Mouse (Mus musculus) limb, embryonic 11.5 days (tissue): ENCODE data around the gene Hist1h4j. TPM values are rescaled to one million over a fixed set of nuclear protein-coding genes. Genes with fewer than 3 reads are reported as not detected.
"Not testable (repeated sequence)": the region's sequence is repeated elsewhere in the genome, so short reads cannot be mapped to it uniquely, and the experiment has no call there.

Experiments used
- ATAC-seq: fragments of 200-750 bp; cut with Nextera tagmentation; 2 replicates; pipeline ENCODE4 v1.8.0; 2017; ENCODE audit warnings: low read depth; ENCODE audit not compliant: insufficient number of reproducible peaks, low FRiP score, low TSS enrichment
- DNase-seq: peaks from one replicate; pipeline ENCODE4 v3.0.0-alpha.2; 2015; ENCODE audit warnings: low spot score
- H3K27ac ChIP-seq: fragments of 300-500 bp; sonication (generic); replicated peaks from 2 replicates; pipeline ENCODE4 v1.5.1; 2014; ENCODE audit warnings: low read depth, mild to moderate bottlenecking, low read length
- H3K27me3 ChIP-seq: fragments of 300-500 bp; sonication (generic); 2 replicates; pipeline ENCODE4 v1.6.1; 2014; ENCODE audit warnings: mild to moderate bottlenecking, low read length, mixed read lengths; ENCODE audit not compliant: control insufficient read depth, insufficient read depth
- H3K36me3 ChIP-seq: fragments of 300-500 bp; sonication (generic); 2 replicates; pipeline ENCODE4 v1.6.1; 2014; ENCODE audit warnings: mild to moderate bottlenecking, low read length, moderate library complexity, mixed read lengths; ENCODE audit not compliant: control insufficient read depth, insufficient read depth
- H3K4me1 ChIP-seq: fragments of 300-500 bp; sonication (generic); 2 replicates; pipeline ENCODE4 v1.6.1; 2014; ENCODE audit warnings: low read length, mixed read lengths; ENCODE audit not compliant: control insufficient read depth, insufficient read depth
- H3K4me2 ChIP-seq: fragments of 300-500 bp; sonication (generic); 2 replicates; pipeline ENCODE4 v1.6.1; 2014; ENCODE audit warnings: low read depth, mild to moderate bottlenecking, moderate library complexity; ENCODE audit not compliant: severe bottlenecking
- H3K4me3 ChIP-seq: fragments of 300-500 bp; sonication (generic); 2 replicates; pipeline ENCODE4 v1.5.1; 2014; ENCODE audit warnings: low read depth, low read length
- H3K9ac ChIP-seq: fragments of 300-500 bp; sonication (generic); 2 replicates; pipeline ENCODE4 v1.6.1; 2014; ENCODE audit warnings: mild to moderate bottlenecking, low read length
- H3K9me3 ChIP-seq: fragments of 300-500 bp; sonication (generic); 2 replicates; pipeline ENCODE4 v1.6.1; 2016; ENCODE audit warnings: low read length; ENCODE audit not compliant: control insufficient read depth
- WGBS: fragments of 180-500 bp; shearing (Covaris S2); extraction: QIAGEN DNeasy Blood & Tissue Kit; methylation state at CpG from one replicate; pipeline ENCODE4 v1.1.7; 2014; 5-methylcytosine and 5-hydroxymethylcytosine counted together
- polyA plus RNA-seq: library from polyadenylated mRNA; unstranded; fragments of >200 nt; fragmentation: Nextera tagmentation; extraction: Ambion mirVana; gene quantifications from 2 replicates; pipeline ENCODE4 v1.2.1, GENCODE M21; 2014

Hist1h4j gene
- polyA plus RNA-seq, 1 experiment from 2014 or later = 1.7 TPM

- Histone ChIP-seq H3K9ac (no peak overlapping the region), H3K9me3 (no peaks in the 10 kb centered on the region), H3K4me3 (no peak overlapping the region), H3K27me3 (no peaks in the 10 kb centered on the region), H3K4me1 (no peaks in the 10 kb centered on the region), H3K4me2 (no peak overlapping the region), H3K27ac (no peak overlapping the region), H3K36me3 (no peaks in the 10 kb centered on the region)
- ATAC-seq (no peak), DNase-seq (no peak)
- WGBS = 87% methylated on average over 1 of the region's 1 CpGs
Observed at GRCm38 (mm10) chr13:21745006-21745405, 10.1 kb downstream of the Hist1h4j start.

GRCm38 (mm10) chr13:21749387-21750158 lies 14.7 kb downstream of the Hist1h4j start:
- no peak for ATAC-seq
- Histone ChIP-seq H3K27ac (peak overlapping the region; percentile 98), H3K4me1 (no peaks in the 10 kb centered on the region), H3K9me3 (no peaks in the 10 kb centered on the region), H3K27me3 (no peaks in the 10 kb centered on the region), H3K4me2 (peak overlapping the region; percentile 83), H3K4me3 (peak overlapping the region; percentile 56), H3K36me3 (no peaks in the 10 kb centered on the region), H3K9ac (peak overlapping the region; percentile 76)
- peak; percentile 67 for DNase-seq
- 5% methylated on average over 5 of the region's 5 CpGs for WGBS

GRCm38 (mm10) chr13:21750159-21751017 lies 15.5 kb downstream of the Hist1h4j start, which contains the start of gene Hist1h4k:
Hist1h4k (minus strand) TSS chr13:21750505.
- not testable (repeated sequence) for H3K27me3 ChIP-seq, H3K9me3 ChIP-seq, H3K4me1 ChIP-seq, H3K36me3 ChIP-seq
- peak; percentile 99 for DNase-seq
- Histone ChIP-seq H3K4me2 (peak within 1 kb of the TSS; percentile 83), H3K9ac (peak within 1 kb of the TSS; percentile 76), H3K27ac (peak within 1 kb of the TSS; percentile 98), H3K4me3 (peak within 1 kb of the TSS; percentile 56)
- ATAC-seq = peak; percentile 88
- under 1% methylated on average over 41 of the region's 56 CpGs for WGBS

- Histone ChIP-seq H3K4me1 (no peaks in the 10 kb centered on the region), H3K27me3 (no peaks in the 10 kb centered on the region), H3K9me3 (no peaks in the 10 kb centered on the region), H3K36me3 (no peaks in the 10 kb centered on the region), H3K27ac (peak overlapping the region; percentile 53), H3K4me2 (no peak overlapping the region), H3K4me3 (no peak overlapping the region), H3K9ac (no peak overlapping the region)
- ATAC-seq (no peak), DNase-seq (no peak)
Observed at GRCm38 (mm10) chr13:21751417-21751816, 16.6 kb downstream of the Hist1h4j start.

GRCm38 (mm10) chr13:21751827-21752226 lies 17.0 kb downstream of the Hist1h4j start:
- H3K4me1 ChIP-seq = no peaks in the 10 kb centered on the region
- 89% methylated on average over 3 of the region's 3 CpGs for WGBS
- H3K27ac ChIP-seq = peak overlapping the region; percentile 92; the same call in 1 of the 2 replicates
- no peaks in the 10 kb centered on the region for H3K9me3 ChIP-seq
- no peak overlapping the region for H3K4me2 ChIP-seq
- H3K9ac ChIP-seq = no peak overlapping the region
- H3K4me3 ChIP-seq = no peak overlapping the region
- ATAC-seq (no peak), DNase-seq (peak; percentile 23)
- no peaks in the 10 kb centered on the region for H3K36me3 ChIP-seq
- H3K27me3 ChIP-seq = no peaks in the 10 kb centered on the region

GRCm38 (mm10) chr13:21752356-21752755 lies 17.5 kb downstream of the Hist1h4j start:
- no peaks in the 10 kb centered on the region for H3K9me3 ChIP-seq
- no peak overlapping the region for H3K4me3 ChIP-seq
- DNase-seq (peak; percentile 55), ATAC-seq (no peak)
- H3K9ac ChIP-seq = no peak overlapping the region
- H3K4me1 ChIP-seq = no peaks in the 10 kb centered on the region
- no peaks in the 10 kb centered on the region for H3K36me3 ChIP-seq
- H3K4me2 ChIP-seq = peak overlapping the region; percentile 55; the same call in 1 of the 2 replicates
- no peaks in the 10 kb centered on the region for H3K27me3 ChIP-seq
- peak overlapping the region; percentile 92 for H3K27ac ChIP-seq
- WGBS = 45% methylated on average over 3 of the region's 3 CpGs

- H3K27me3 ChIP-seq = no peaks in the 10 kb centered on the region
- ATAC-seq (no peak), DNase-seq (no peak)
- H3K27ac ChIP-seq = peak overlapping the region; percentile 92
- no peaks in the 10 kb centered on the region for H3K36me3 ChIP-seq
- peak overlapping the region; percentile 67 for H3K9ac ChIP-seq
- 5% methylated on average over 10 of the region's 10 CpGs for WGBS
- no peaks in the 10 kb centered on the region for H3K9me3 ChIP-seq
- H3K4me2 ChIP-seq = peak overlapping the region; percentile 55
- H3K4me1 ChIP-seq = no peaks in the 10 kb centered on the region
- H3K4me3 ChIP-seq = peak overlapping the region; percentile 35
Observed at GRCm38 (mm10) chr13:21753051-21753523, 18.2 kb downstream of the Hist1h4j start.

GRCm38 (mm10) chr13:21753524-21754285 lies 18.8 kb downstream of the Hist1h4j start, which contains the start of the genes Hist1h2ak and Hist1h2bn:
Hist1h2ak (minus strand) TSS chr13:21753827.
Hist1h2bn (plus strand) TSS chr13:21754123.
- Histone ChIP-seq H3K4me3 (peak within 1 kb of the TSS; percentile 35), H3K4me2 (peak within 1 kb of the TSS; percentile 55), H3K27ac (peak within 1 kb of the TSS; percentile 92), H3K9ac (peak within 1 kb of the TSS; percentile 67)
- not testable (repeated sequence) for H3K4me1 ChIP-seq, H3K9me3 ChIP-seq, H3K27me3 ChIP-seq, H3K36me3 ChIP-seq
- ATAC-seq (peak; percentile 92), DNase-seq (peak; percentile 82)
- WGBS = under 1% methylated on average over 40 of the region's 50 CpGs
